Mouse (Mus musculus): Measurements from ENCODE around the gene Nr5a2. TPM values are rescaled to one million over a fixed set of nuclear protein-coding genes. Genes with fewer than 3 reads are reported as not detected.
"Not testable (repeated sequence)": the region's sequence is repeated elsewhere in the genome, so short reads cannot be mapped to it uniquely, and the experiment has no call there.

Nr5a2 gene
- polyA plus RNA-seq, 1 experiment from 2014 or later: 4.0 TPM

GRCm38 (mm10) chr1:136823897-136824296 is 136.4 kb downstream of the Nr5a2 start:
- Histone ChIP-seq H3K27me3 (replicated peaks) (no peaks in the 10 kb centered on the region), H3K9me3 (replicated peaks) (no peaks in the 10 kb centered on the region), H3K4me1 (no peaks in the 10 kb centered on the region; the same call in 1 of the 2 replicates), H3K9ac (no peak overlapping the region), H3K4me2 (no peak overlapping the region), H3K36me3 (no peaks in the 10 kb centered on the region), H3K4me3 (no peak overlapping the region), H3K27ac (no peak overlapping the region)
- WGBS (ENCODE audit: insufficient replicate concordance): 59% methylated on average over 4 of the region's 4 CpGs
- no peak for ATAC-seq

DNA sequence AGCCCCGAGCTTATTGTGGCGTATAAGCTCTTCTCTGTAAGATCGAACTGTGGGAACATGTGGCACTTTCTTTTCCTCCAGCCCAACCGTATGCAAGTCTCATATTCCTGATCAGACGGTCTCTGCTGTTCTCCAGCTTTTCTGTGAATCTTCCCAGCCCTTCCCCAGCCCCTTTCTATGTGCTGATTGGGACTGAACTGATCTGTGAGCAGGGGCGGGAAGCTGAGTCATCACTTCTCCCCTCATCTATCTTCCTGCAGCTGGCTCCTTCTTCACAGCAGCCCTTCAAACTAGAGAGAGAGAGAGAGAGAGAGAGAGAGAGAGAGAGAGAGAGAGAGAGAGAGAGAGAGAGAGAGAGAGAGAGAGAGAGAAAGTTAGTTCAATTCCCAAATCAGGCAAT is 159.6 kb downstream of the Nr5a2 start:
- no peak overlapping the region for H3K4me2 ChIP-seq
- 57% methylated on average over 6 of the region's 6 CpGs for WGBS (ENCODE audit: insufficient replicate concordance)
- no peak overlapping the region for H3K4me3 ChIP-seq
- H3K27ac ChIP-seq: no peak overlapping the region
- ATAC-seq: no peak
- no peak overlapping the region for H3K9ac ChIP-seq
- H3K27me3 ChIP-seq (replicated peaks): no peaks in the 10 kb centered on the region
- no peaks in the 10 kb centered on the region for H3K36me3 ChIP-seq
- no peaks in the 10 kb centered on the region for H3K9me3 ChIP-seq (replicated peaks)
- no peaks in the 10 kb centered on the region for H3K4me1 ChIP-seq

DNA sequence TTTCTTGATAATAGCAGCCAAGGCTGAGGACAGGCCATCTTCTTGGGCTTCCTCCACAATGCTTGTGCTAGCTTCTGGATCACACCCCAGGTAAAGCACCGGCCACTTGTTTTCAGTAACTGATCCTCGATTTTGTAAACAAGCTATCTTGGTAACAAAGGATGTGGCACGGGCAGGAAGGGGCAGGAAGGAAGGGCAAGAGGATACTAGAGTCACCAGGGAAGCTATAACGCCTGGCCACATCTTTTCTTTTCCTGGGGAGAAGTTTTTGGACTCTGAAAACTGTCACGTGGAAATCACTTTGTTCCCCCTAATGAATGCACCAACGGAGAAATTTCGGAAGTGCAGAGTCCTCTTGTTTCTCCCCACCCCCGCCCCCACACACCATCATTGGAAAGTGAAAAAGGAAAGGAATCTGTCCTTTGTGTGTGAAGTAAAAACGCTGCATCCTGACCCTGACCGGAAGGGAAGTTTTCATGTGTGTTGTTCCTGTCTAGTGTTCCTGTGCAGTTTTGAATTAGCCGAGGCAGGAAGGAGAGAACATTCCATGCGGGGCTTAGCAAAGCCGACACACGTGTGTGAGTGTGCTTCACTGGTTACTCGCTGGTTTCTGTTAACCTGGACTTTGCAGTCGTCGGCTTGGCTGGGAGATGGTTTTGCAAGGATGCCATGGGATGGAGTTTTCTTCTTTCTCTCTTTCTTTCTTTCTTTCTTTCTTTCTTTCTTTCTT is 163.7 kb downstream of the Nr5a2 start:
- no peak for ATAC-seq
- Histone ChIP-seq H3K9ac (no peak overlapping the region), H3K36me3 (no peaks in the 10 kb centered on the region), H3K27ac (no peak overlapping the region), H3K27me3 (replicated peaks) (no peaks in the 10 kb centered on the region), H3K4me1 (no peaks in the 10 kb centered on the region), H3K4me2 (0 out of 2 replicates have a peak overlapping the region, but pooled peaks have one; percentile 19), H3K4me3 (no peak overlapping the region), H3K9me3 (replicated peaks) (no peaks in the 10 kb centered on the region)
- 14% methylated on average over 17 of the region's 17 CpGs for WGBS (ENCODE audit: insufficient replicate concordance)

- not testable (repeated sequence) for H3K4me1 ChIP-seq; H3K36me3 ChIP-seq; ATAC-seq; H3K9me3 ChIP-seq (replicated peaks); H3K27ac ChIP-seq; H3K4me3 ChIP-seq; H3K9ac ChIP-seq; H3K27me3 ChIP-seq (replicated peaks); H3K4me2 ChIP-seq
- WGBS (ENCODE audit: insufficient replicate concordance): 74% methylated on average over 12 of the region's 12 CpGs
These were observed 167.0 kb downstream of the Nr5a2 start for GRCm38 (mm10) chr1:136792957-136793883.
